ENCODE assay signal across 17 mouse cellular contexts in genomic region chr3:115562735-115563134, GRCm38 (mm10).
"Had no signal": no experiment of that assay in that cellular context is flagged by ENCODE, and none has a peak within 500 bp of the region (broad histone marks: within the 10 kb centered on the region; RNA-seq: fewer than 3 reads in every experiment).

No protein-coding gene starts in this region.

- DNase-seq: liver, postnatal 0 days; lung, adult 2 months; lung, postnatal 36 days; right cerebral cortex, postnatal 14 days; thymus, adult 2 months; thymus, postnatal 25 days; thymus, postnatal 4 days had no signal

- H3K27ac ChIP-seq: lung, embryonic 15.5 days; macrophage; midbrain, embryonic 13.5 days; midbrain, embryonic 15.5 days; neural tube, embryonic 12.5 days; stomach, embryonic 15.5 days; stomach, postnatal 0 days had no signal

- H3K9me3 ChIP-seq: lung, embryonic 15.5 days; megakaryocyte, embryonic 14.5 days; midbrain, embryonic 13.5 days; midbrain, embryonic 15.5 days; neural tube, embryonic 12.5 days; stomach, embryonic 15.5 days had no signal

- H3K4me3 ChIP-seq: lung, embryonic 15.5 days; megakaryocyte, embryonic 14.5 days; midbrain, embryonic 13.5 days; midbrain, embryonic 15.5 days; neural tube, embryonic 12.5 days; stomach, embryonic 15.5 days had no signal

- H3K4me2 ChIP-seq: lung, embryonic 15.5 days; midbrain, embryonic 11.5 days; midbrain, embryonic 13.5 days; midbrain, embryonic 15.5 days; neural tube, embryonic 12.5 days; stomach, embryonic 15.5 days had no signal

- H3K36me3 ChIP-seq: lung, embryonic 15.5 days; midbrain, embryonic 13.5 days; midbrain, embryonic 15.5 days; neural tube, embryonic 12.5 days; stomach, embryonic 15.5 days had no signal

- H3K27me3 ChIP-seq: lung, embryonic 15.5 days; midbrain, embryonic 13.5 days; midbrain, embryonic 15.5 days; neural tube, embryonic 12.5 days; stomach, embryonic 15.5 days had no signal

- H3K4me1 ChIP-seq: lung, embryonic 15.5 days; megakaryocyte, embryonic 14.5 days; midbrain, embryonic 13.5 days; midbrain, embryonic 15.5 days; neural tube, embryonic 12.5 days; stomach, embryonic 15.5 days had no signal

- ATAC-seq: liver, postnatal 0 days; lung, postnatal 0 days; midbrain, embryonic 13.5 days; midbrain, embryonic 15.5 days had no signal

- H3K9ac ChIP-seq: liver, postnatal 0 days; lung, embryonic 15.5 days; midbrain, embryonic 13.5 days; midbrain, embryonic 15.5 days; neural tube, embryonic 12.5 days; stomach, embryonic 15.5 days had no signal
